In the genomic region with DNA sequence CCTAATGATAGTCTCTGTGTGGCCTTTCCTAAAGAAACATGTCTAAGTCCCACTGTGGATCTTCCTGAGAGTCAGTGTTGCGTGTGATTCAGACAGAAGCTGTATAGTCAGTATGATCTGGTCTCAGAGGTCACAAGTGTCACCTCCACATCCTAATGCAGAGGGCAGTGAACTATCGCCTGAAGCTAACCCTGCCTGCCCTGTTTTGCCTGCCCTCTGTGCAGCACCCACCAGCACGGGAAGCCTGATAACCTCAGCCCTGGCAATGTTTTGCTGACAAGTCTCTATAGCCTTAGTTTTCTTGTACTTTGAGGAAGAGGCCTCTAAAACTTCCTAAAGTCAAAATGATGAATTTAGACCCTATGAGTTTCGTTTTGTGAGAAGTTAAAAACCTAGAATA, we compare ENCODE assay signal across 24 mouse cellular contexts. TPM values are rescaled to one million over a fixed set of nuclear protein-coding genes. Genes with fewer than 3 reads are reported as not detected.
DNase-seq lines count a peak whose midpoint lies in the region; ATAC-seq and TF ChIP-seq lines count a peak whose summit lies in the region.
"Had no signal": no experiment of that assay in that cellular context is flagged by ENCODE, and none has a peak within 500 bp of the region (broad histone marks: within the 10 kb centered on the region; RNA-seq: fewer than 3 reads in every experiment).

No protein-coding gene starts in this region.

- 53% methylated on average over 4 of the region's 4 CpGs for WGBS in liver, embryonic 12.5 days (ENCODE audit: insufficient replicate concordance)
- WGBS in macrophage (ENCODE audit: missing documents): 51% methylated on average over 4 of the region's 4 CpGs
- WGBS in forebrain, embryonic 12.5 days: 76% methylated on average over 4 of the region's 4 CpGs

- H3K27ac ChIP-seq in liver, embryonic 12.5 days: no peak overlapping the region
- H3K27ac ChIP-seq in bone marrow macrophage, adult 2 months (ENCODE audit: insufficient read depth, low read depth, low read length): 0 out of 2 replicates have a peak overlapping the region, but pooled peaks have one; percentile 12
- peak overlapping the region; percentile 57 for H3K27ac ChIP-seq in macrophage
- no peak overlapping the region for H3K27ac ChIP-seq in forebrain, embryonic 12.5 days

- H3K4me3 ChIP-seq in liver, embryonic 12.5 days: no peak overlapping the region
- H3K4me3 ChIP-seq in bone marrow macrophage, adult 2 months (ENCODE audit: insufficient read depth, low read length): no peak overlapping the region
- no peak overlapping the region for H3K4me3 ChIP-seq in macrophage (ENCODE audit: inconsistent target)
- no peak overlapping the region for H3K4me3 ChIP-seq in forebrain, embryonic 12.5 days (replicated peaks)

- no peak for TF ChIP-seq CTCF in bone marrow macrophage, adult 2 months (IDR thresholded peaks at IDR 0.05; ENCODE audit: low read depth, low read length)

- H3K4me1 ChIP-seq in liver, embryonic 12.5 days: no peaks in the 10 kb centered on the region
- H3K4me1 ChIP-seq in bone marrow macrophage, adult 2 months (ENCODE audit: control insufficient read depth, insufficient read depth, low read length): peaks cover 19% of the 10 kb centered on the region
- H3K4me1 ChIP-seq in forebrain, embryonic 12.5 days: no peaks in the 10 kb centered on the region

- no peaks in the 10 kb centered on the region for H3K36me3 ChIP-seq in liver, embryonic 12.5 days
- no peaks in the 10 kb centered on the region for H3K36me3 ChIP-seq in macrophage (ENCODE audit: inconsistent target)
- H3K36me3 ChIP-seq in forebrain, embryonic 12.5 days (replicated peaks): no peaks in the 10 kb centered on the region
- H3K36me3 ChIP-seq: G1E had no signal

- H3K4me2 ChIP-seq in liver, embryonic 12.5 days: no peak overlapping the region
- no peak overlapping the region for H3K4me2 ChIP-seq in forebrain, embryonic 12.5 days

- no peaks in the 10 kb centered on the region for H3K27me3 ChIP-seq in liver, embryonic 12.5 days (replicated peaks)
- H3K27me3 ChIP-seq in forebrain, embryonic 12.5 days: no peaks in the 10 kb centered on the region
- H3K27me3 ChIP-seq: CH12.LX had no signal

- H3K9ac ChIP-seq in liver, embryonic 12.5 days: no peak overlapping the region
- H3K9ac ChIP-seq in forebrain, embryonic 12.5 days: no peak overlapping the region

- DNase-seq in liver: no peak
- DNase-seq in cerebellum, postnatal 14 days: no peak
- no peak for DNase-seq in layer of hippocampus, postnatal 14 days (ENCODE audit: low spot score in 2 of 2)
- DNase-seq: adrenal gland, adult 2 months; adrenal gland, adult 8-10 months; adrenal gland, postnatal 10 days; adrenal gland, postnatal 14 days; adrenal gland, postnatal 25 days; adrenal gland, postnatal 36 days; B cell, adult 2 months; cerebellum, adult 11 months; cerebellum, adult 11-12 months; cerebellum, adult 18-20 months had no signal

- 0 out of 2 replicates have a peak, but pooled peaks have one; percentile 27 for ATAC-seq in liver, embryonic 12.5 days
- ATAC-seq in megakaryocyte-erythroid progenitor cell, adult 5-6 weeks (replicated peaks; ENCODE audit: low FRiP score, low TSS enrichment, poor library complexity, severe bottlenecking): 0 out of 2 replicates have a peak, but pooled peaks have one; percentile 35
- no peak for ATAC-seq in forebrain, embryonic 12.5 days (ENCODE audit: low FRiP score)
- ATAC-seq: activated CD4-positive, CD25-positive, alpha-beta regulatory T cell, adult 4 months; CD4-positive, CD25-positive, alpha-beta regulatory T cell, adult 4 months; Patski had no signal

- H3K9me3 ChIP-seq in liver, embryonic 12.5 days (replicated peaks): no peaks in the 10 kb centered on the region
- no peaks in the 10 kb centered on the region for H3K9me3 ChIP-seq in forebrain, embryonic 12.5 days
- H3K9me3 ChIP-seq: G1E had no signal

- no peak for TF ChIP-seq POLR2A in bone marrow macrophage, adult 2 months (IDR thresholded peaks at IDR 0.05; ENCODE audit: borderline replicate concordance, low read depth, low read length)

- H3K79me2 ChIP-seq in macrophage (ENCODE audit: inconsistent target): no peaks in the 10 kb centered on the region

RNA-seq across cellular contexts. Expression of a gene that starts 40.7 kb away (rescaled TPM):
- 19.3 and 19.9 TPM in 2 replicates for polyA plus RNA-seq in liver, embryonic 12.5 days (2016; fragmentation: Nextera tagmentation; extraction: Ambion mirVana)
- 59.3 and 60.9 TPM in 2 replicates for polyA plus RNA-seq in bone marrow macrophage, adult 2 months (2012; ENCODE audit: insufficient read depth, insufficient read length, missing spikeins)
- total RNA-seq in macrophage (2018; cell fraction: chromatin; rRNA removed): 10 to 100 TPM in 18 of 26 experiments, 1 to 10 TPM in 8; 4.1 to 57.7 (median 18.4) TPM
- total RNA-seq in macrophage (2018; cell fraction: cytosol; rRNA removed): 10 to 100 TPM; 23.2 to 54.3 (median 32.9) TPM
- total RNA-seq in macrophage (2018; cell fraction: nucleus; rRNA removed): 10 to 100 TPM; 10.2 to 73.4 (median 24.0) TPM
- polyA plus RNA-seq in macrophage (2018): 26.1 to 69.5 TPM (median 54.1 TPM) in 3 replicates
- total RNA-seq in megakaryocyte-erythroid progenitor cell, adult 5-6 weeks (2014; fragmentation: Nextera tagmentation): 154 and 166 TPM in 2 replicates
- 110 and 122 TPM in 2 replicates for total RNA-seq in megakaryocyte-erythroid progenitor cell, adult 5-6 weeks (2017)
- 16.8 and 17.7 TPM in 2 replicates for polyA plus RNA-seq in forebrain, embryonic 12.5 days (2016; fragmentation: Nextera tagmentation; extraction: Ambion mirVana)
- 10 to 100 TPM; 60.3 to 64.8 TPM for total RNA-seq in layer of hippocampus, postnatal 14 days (2021)
- total RNA-seq: G1E, MEL had no signal
- polyA plus RNA-seq: G1E had no signal

Comparison
In these comparisons a context has a peak if more than half of its experiments do, and no peak if none do; other contexts are left out.
1. H3K27ac ChIP-seq: peak in bone marrow macrophage, adult 2 months (single experiment) and macrophage (single experiment); none in liver, embryonic 12.5 days (single experiment) and forebrain, embryonic 12.5 days (single experiment).